Mouse (Mus musculus): ENCODE measurements around the gene Asf1a.

- no peak for TF ChIP-seq CTCF (IDR thresholded peaks at IDR 0.05; ENCODE audit: borderline replicate concordance, insufficient read depth, low read length)
- no peak for TF ChIP-seq POLR2A (IDR thresholded peaks at IDR 0.05; ENCODE audit: low read depth, low read length)
Measured at GRCm38 (mm10) chr10:53580137-53580536, 16.4 kb upstream of the Asf1a start.

All from embryonic fibroblast, embryonic 13.5 days (primary cell).